Mouse (Mus musculus) thymus, adult 2 months (tissue): ENCODE measurements around the gene Exoc7. TPM values are rescaled to one million over a fixed set of nuclear protein-coding genes. Genes with fewer than 3 reads are reported as not detected.

Experiments
- DNase-seq: peaks from one replicate; pipeline ENCODE4 v3.0.0; 2021
- H3K27ac ChIP-seq: fragments of 200-500 bp; 2 replicates; pipeline ENCODE4 v1.5.1; 2012; ENCODE audit warnings: low read length, control low read depth; ENCODE audit not compliant: control insufficient read depth, insufficient read depth
- H3K27me3 ChIP-seq: fragments of 200-500 bp; 2 replicates; pipeline ENCODE4 v1.6.1; 2012; ENCODE audit warnings: mild to moderate bottlenecking, low read length, moderate library complexity, mixed read lengths; ENCODE audit not compliant: control insufficient read depth, insufficient read depth
- H3K36me3 ChIP-seq: fragments of 200-500 bp; 2 replicates; pipeline ENCODE4 v1.6.1; 2012; ENCODE audit warnings: mild to moderate bottlenecking, low read length, moderate library complexity; ENCODE audit not compliant: control insufficient read depth, insufficient read depth
- H3K4me1 ChIP-seq: fragments of 200-500 bp; replicated peaks from 2 replicates; pipeline ENCODE4 v1.6.1; 2012; ENCODE audit warnings: low read length; ENCODE audit not compliant: control insufficient read depth, insufficient read depth
- H3K4me3 ChIP-seq: fragments of 200-500 bp; 2 replicates; pipeline ENCODE4 v1.5.1; 2012; ENCODE audit warnings: mild to moderate bottlenecking, low read length, control low read depth, moderate library complexity; ENCODE audit not compliant: control insufficient read depth, insufficient read depth
- CTCF ChIP-seq: fragments of 200-500 bp; IDR thresholded peaks from 2 replicates; pipeline ENCODE4 v1.5.1; 2012; ENCODE audit warnings: mild to moderate bottlenecking, control low read depth, low read length, moderate library complexity, borderline replicate concordance; ENCODE audit not compliant: control insufficient read depth, poor library complexity, insufficient read depth; ENCODE audit errors: extremely low read depth
- POLR2A ChIP-seq: fragments of 200-500 bp; IDR thresholded peaks from 2 replicates; pipeline ENCODE4 v1.6.1; 2012; ENCODE audit warnings: mild to moderate bottlenecking, low read length, control low read depth, moderate library complexity; ENCODE audit not compliant: control insufficient read depth, poor library complexity, insufficient read depth; ENCODE audit errors: extremely low read depth
- WGBS: fragments of 180-500 bp; shearing (Covaris S2); methylation state at CpG from one replicate; pipeline ENCODE4 v1.1.7; 2018; 5-methylcytosine and 5-hydroxymethylcytosine counted together
- polyA plus RNA-seq: library from polyadenylated mRNA; depleted of rRNA; stranded (reverse); fragments of >200 nt; gene quantifications from 2 replicates; pipeline ENCODE4 v1.2.3, GENCODE M21; 2012; rRNA removed

The Exoc7 gene
- polyA plus RNA-seq, 1 experiment: 50.7 TPM

- H3K27ac ChIP-seq: no peak overlapping the region
- no peak overlapping the region for H3K4me3 ChIP-seq
- 89% methylated on average over 7 of the region's 7 CpGs for WGBS
- DNase-seq: no peak
- peaks cover 6% of the 10 kb centered on the region for H3K36me3 ChIP-seq
- H3K4me1 ChIP-seq: peaks cover 15% of the 10 kb centered on the region
- no peaks in the 10 kb centered on the region for H3K27me3 ChIP-seq
- TF ChIP-seq CTCF: no peak
- no peak for TF ChIP-seq POLR2A
Measured at GRCm38 (mm10) chr11:116239797-116240196, 67.2 kb downstream of the Exoc7 start.

Other genes starting within 250 kb of the Exoc7 start
- 95.3 and 98.6 TPM in 2 replicates for gene Unc13d, start 229.3 kb downstream of the Exoc7 start, polyA plus RNA-seq
- 288 and 314 TPM in 2 replicates for gene Wbp2, start 220.2 kb downstream of the Exoc7 start, polyA plus RNA-seq
- gene Trim47, start 180.0 kb downstream of the Exoc7 start, polyA plus RNA-seq: 27.6 and 30.0 TPM in 2 replicates
- gene Trim65, start 176.1 kb downstream of the Exoc7 start, polyA plus RNA-seq: 24.5 and 26.7 TPM in 2 replicates
- 49.0 and 54.7 TPM in 2 replicates for gene Mrpl38, start 168.4 kb downstream of the Exoc7 start, polyA plus RNA-seq
- gene Fbf1, start 139.1 kb downstream of the Exoc7 start, polyA plus RNA-seq: 30.0 and 30.3 TPM in 2 replicates
- gene Ten1, start 108.4 kb downstream of the Exoc7 start, polyA plus RNA-seq: 56.5 and 57.0 TPM in 2 replicates
- 39.2 and 44.2 TPM in 2 replicates for gene Acox1, start 108.2 kb downstream of the Exoc7 start, polyA plus RNA-seq
- 3.2 and 3.7 TPM in 2 replicates for gene Evpl, start 69.2 kb downstream of the Exoc7 start, polyA plus RNA-seq
- 69.1 and 72.0 TPM in 2 replicates for gene Srp68, start 33.0 kb downstream of the Exoc7 start, polyA plus RNA-seq
- gene Galr2, start 26.3 kb downstream of the Exoc7 start, polyA plus RNA-seq: 0.59 and 1.1 TPM in 2 replicates
- 6.9 TPM in 2 replicates for gene Foxj1, start 28.2 kb upstream of the Exoc7 start, polyA plus RNA-seq
- 98.7 and 119 TPM in 2 replicates for gene Rnf157, start 105.8 kb upstream of the Exoc7 start, polyA plus RNA-seq
- gene Ubald2, start 126.9 kb upstream of the Exoc7 start, polyA plus RNA-seq: 558 and 566 TPM in 2 replicates
- 0.19 and 0.24 TPM in 2 replicates for gene Qrich2, start 159.0 kb upstream of the Exoc7 start, polyA plus RNA-seq
- gene Prpsap1, start 187.0 kb upstream of the Exoc7 start, polyA plus RNA-seq: 86.0 and 132 TPM in 2 replicates
- gene Sphk1, start 223.7 kb upstream of the Exoc7 start, polyA plus RNA-seq: 12.9 and 15.7 TPM in 2 replicates